Mouse (Mus musculus): ENCODE measurements around the gene Nrxn1. TPM values are rescaled to one million over a fixed set of nuclear protein-coding genes. Genes with fewer than 3 reads are reported as not detected.

Nrxn1 gene
- polyA plus RNA-seq, 1 experiment, result 0.05 TPM

DNA sequence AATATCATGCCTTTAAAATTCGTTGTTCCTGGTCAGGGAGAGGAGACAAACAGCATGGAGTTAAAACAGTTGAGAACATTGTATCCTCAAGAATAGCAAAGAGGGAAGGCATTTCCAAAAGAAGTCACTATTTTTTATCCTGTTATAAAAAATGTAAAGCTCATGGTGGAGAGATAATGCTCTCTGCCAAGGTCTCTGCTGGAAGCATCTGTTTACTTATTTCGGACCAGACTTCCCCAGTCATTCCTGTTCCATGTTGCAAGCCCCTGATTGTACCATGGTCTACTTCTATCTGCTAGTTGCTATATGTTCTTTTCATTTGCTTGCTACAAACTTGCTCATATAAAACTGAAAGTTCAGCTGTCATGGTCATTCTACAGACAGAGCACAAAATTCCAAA, 137.7 kb downstream of the Nrxn1 start:
- no peaks in the 10 kb centered on the region for H3K79me2 ChIP-seq (ENCODE audit: control insufficient read depth, insufficient read depth)
- no peaks in the 10 kb centered on the region for H3K36me3 ChIP-seq (ENCODE audit: control insufficient read depth, insufficient read depth)
- no peak overlapping the region for H3ac ChIP-seq (ENCODE audit: control insufficient read depth, insufficient read length)
- H3K27me3 ChIP-seq (ENCODE audit: control insufficient read depth, insufficient read depth, insufficient read length), result no peaks in the 10 kb centered on the region
- TF ChIP-seq MYOD1 (IDR thresholded peaks at IDR 0.05; ENCODE audit: control insufficient read depth in 1 of 3, insufficient read length in 2 of 3, low read depth in 2 of 3) (no peak), USF1 (IDR thresholded peaks at IDR 0.05; ENCODE audit: low read depth) (no peak)
- no peak overlapping the region for H3K4me3 ChIP-seq
- no peak overlapping the region for H3K4me2 ChIP-seq (ENCODE audit: low read depth)

GRCm38 (mm10) chr17:90934929-90935328, 157.9 kb downstream of the Nrxn1 start:
- Histone ChIP-seq H3K4me3 (no peak overlapping the region), H3K27me3 (ENCODE audit: control insufficient read depth, insufficient read depth, insufficient read length) (no peaks in the 10 kb centered on the region), H3K4me2 (ENCODE audit: low read depth) (no peak overlapping the region), H3K36me3 (ENCODE audit: control insufficient read depth, insufficient read depth) (no peaks in the 10 kb centered on the region), H3K79me2 (ENCODE audit: control insufficient read depth, insufficient read depth) (no peaks in the 10 kb centered on the region), H3ac (ENCODE audit: control insufficient read depth, insufficient read length) (no peak overlapping the region)
- TF ChIP-seq TCF12 (IDR thresholded peaks at IDR 0.05; ENCODE audit: insufficient read depth, poor library complexity, severe bottlenecking) (no peak), TCF3 (IDR thresholded peaks at IDR 0.05; ENCODE audit: insufficient read length, low read depth) (no peak), CEBPB (IDR thresholded peaks at IDR 0.05; ENCODE audit: insufficient read depth, poor library complexity, severe bottlenecking) (no peak)

DNA sequence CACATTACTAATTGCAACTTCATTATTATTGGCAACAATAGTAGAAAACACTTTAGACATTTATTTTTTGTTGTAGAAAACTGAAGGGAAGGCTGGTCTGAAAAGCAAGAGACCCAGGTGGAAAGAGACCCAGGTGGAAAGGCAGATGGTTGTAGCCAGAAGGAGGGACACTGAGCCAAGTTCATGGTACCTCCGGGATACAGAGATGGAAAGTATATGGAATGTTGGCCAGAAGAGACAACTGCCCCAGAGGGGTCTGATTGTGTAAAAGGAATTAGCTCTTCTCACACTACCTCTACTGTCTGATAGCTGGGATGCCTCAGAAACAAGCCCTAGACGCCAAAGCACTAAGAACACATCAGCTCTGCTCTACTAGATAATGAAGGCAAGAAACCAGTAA, 179.6 kb downstream of the Nrxn1 start:
- H3K4me3 ChIP-seq, result no peak overlapping the region
- H3ac ChIP-seq (ENCODE audit: control insufficient read depth, insufficient read length), result no peak overlapping the region
- no peaks in the 10 kb centered on the region for H3K27me3 ChIP-seq (ENCODE audit: control insufficient read depth, insufficient read depth, insufficient read length)
- H3K79me2 ChIP-seq (ENCODE audit: control insufficient read depth, insufficient read depth), result no peaks in the 10 kb centered on the region
- H3K36me3 ChIP-seq (ENCODE audit: control insufficient read depth, insufficient read depth), result no peaks in the 10 kb centered on the region
- no peak overlapping the region for H3K4me2 ChIP-seq (ENCODE audit: low read depth)
- no peak for TF ChIP-seq USF1 (IDR thresholded peaks at IDR 0.05; ENCODE audit: low read depth)
- TF ChIP-seq POLR2AphosphoS2 (IDR thresholded peaks at IDR 0.05; ENCODE audit: insufficient read length, low read depth), result no peak
- TF ChIP-seq CEBPB (IDR thresholded peaks at IDR 0.05; ENCODE audit: insufficient read depth, poor library complexity, severe bottlenecking), result no peak
- no peak for TF ChIP-seq MYOG (IDR thresholded peaks at IDR 0.05; ENCODE audit: control insufficient read depth in 1 of 3, insufficient read depth in 1 of 3, insufficient read length in 2 of 3, low read depth in 2 of 3)
- TF ChIP-seq MAX (IDR thresholded peaks at IDR 0.05; ENCODE audit: low read depth), result no peak
- no peak for TF ChIP-seq REST (IDR thresholded peaks at IDR 0.05; ENCODE audit: insufficient read depth, insufficient read length)
- no peak for TF ChIP-seq SRF (IDR thresholded peaks at IDR 0.05; ENCODE audit: control insufficient read depth, insufficient read length, low read depth)
- TF ChIP-seq POLR2A (IDR thresholded peaks at IDR 0.05; ENCODE audit: insufficient read length, low read depth), result no peak
- no peak for TF ChIP-seq TCF12 (IDR thresholded peaks at IDR 0.05; ENCODE audit: insufficient read depth, poor library complexity, severe bottlenecking)
- TF ChIP-seq E2F4 (IDR thresholded peaks at IDR 0.05; ENCODE audit: insufficient read depth), result no peak
- TF ChIP-seq TCF3 (IDR thresholded peaks at IDR 0.05; ENCODE audit: insufficient read length, low read depth), result no peak
- no peak for TF ChIP-seq MYOD1 (IDR thresholded peaks at IDR 0.05; ENCODE audit: control insufficient read depth in 1 of 3, insufficient read length in 2 of 3, low read depth in 2 of 3)

- no peaks in the 10 kb centered on the region for H3K36me3 ChIP-seq (ENCODE audit: control insufficient read depth, insufficient read depth)
- H3K27me3 ChIP-seq (ENCODE audit: control insufficient read depth, insufficient read depth, insufficient read length), result no peaks in the 10 kb centered on the region
- H3K79me2 ChIP-seq (ENCODE audit: control insufficient read depth, insufficient read depth), result no peaks in the 10 kb centered on the region
- no peak overlapping the region for H3K4me3 ChIP-seq
- TF ChIP-seq POLR2AphosphoS2 (IDR thresholded peaks at IDR 0.05; ENCODE audit: insufficient read length, low read depth) (no peak), POLR2A (IDR thresholded peaks at IDR 0.05; ENCODE audit: insufficient read length, low read depth) (no peak)
- no peak overlapping the region for H3ac ChIP-seq (ENCODE audit: control insufficient read depth, insufficient read length)
- no peak overlapping the region for H3K4me2 ChIP-seq (ENCODE audit: low read depth)
Observed at GRCm38 (mm10) chr17:90912746-90913145, 180.1 kb downstream of the Nrxn1 start.

DNA sequence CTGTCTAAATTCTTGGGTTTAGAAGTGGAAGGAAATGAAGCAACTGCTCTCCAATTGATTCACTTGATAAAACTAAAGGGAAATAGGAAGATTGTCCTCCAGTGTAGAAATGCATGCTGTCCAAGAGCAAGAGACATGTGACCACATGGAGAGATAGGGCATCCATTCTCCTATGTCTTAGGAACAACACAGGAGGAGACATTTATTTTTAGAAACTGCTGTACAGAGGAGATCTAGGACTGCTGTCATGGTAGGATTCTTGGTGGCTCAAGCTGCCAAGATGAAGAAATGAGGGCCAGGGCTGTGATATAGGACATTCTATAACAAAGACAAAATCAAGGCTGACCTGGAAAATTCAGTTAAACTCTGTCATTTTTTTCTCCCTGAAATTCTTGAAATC, 180.5 kb downstream of the Nrxn1 start:
- Histone ChIP-seq H3K27me3 (ENCODE audit: control insufficient read depth, insufficient read depth, insufficient read length) (no peaks in the 10 kb centered on the region), H3K4me2 (ENCODE audit: low read depth) (no peak overlapping the region), H3K79me2 (ENCODE audit: control insufficient read depth, insufficient read depth) (no peaks in the 10 kb centered on the region), H3K4me3 (no peak overlapping the region), H3K36me3 (ENCODE audit: control insufficient read depth, insufficient read depth) (no peaks in the 10 kb centered on the region), H3ac (ENCODE audit: control insufficient read depth, insufficient read length) (no peak overlapping the region)
- TF ChIP-seq SRF (IDR thresholded peaks at IDR 0.05; ENCODE audit: control insufficient read depth, insufficient read length, low read depth) (no peak), TCF12 (IDR thresholded peaks at IDR 0.05; ENCODE audit: insufficient read depth, poor library complexity, severe bottlenecking) (no peak), MYOG (IDR thresholded peaks at IDR 0.05; ENCODE audit: control insufficient read depth in 1 of 3, insufficient read depth in 1 of 3, insufficient read length in 2 of 3, low read depth in 2 of 3) (no peak), E2F4 (IDR thresholded peaks at IDR 0.05; ENCODE audit: insufficient read depth) (no peak), TCF3 (IDR thresholded peaks at IDR 0.05; ENCODE audit: insufficient read length, low read depth) (no peak), REST (IDR thresholded peaks at IDR 0.05; ENCODE audit: insufficient read depth, insufficient read length) (no peak), MYOD1 (IDR thresholded peaks at IDR 0.05; ENCODE audit: control insufficient read depth in 1 of 3, insufficient read length in 2 of 3, low read depth in 2 of 3) (no peak), MAX (IDR thresholded peaks at IDR 0.05; ENCODE audit: low read depth) (no peak), POLR2AphosphoS2 (IDR thresholded peaks at IDR 0.05; ENCODE audit: insufficient read length, low read depth) (no peak), POLR2A (IDR thresholded peaks at IDR 0.05; ENCODE audit: insufficient read length, low read depth) (no peak), USF1 (IDR thresholded peaks at IDR 0.05; ENCODE audit: low read depth) (no peak)
